Mouse (Mus musculus): ENCODE results near the gene Hoxc5. TPM values are rescaled to one million over a fixed set of nuclear protein-coding genes. Genes with fewer than 3 reads are reported as not detected.

The Hoxc5 gene
- polyA plus RNA-seq, 1 experiment: 0.32 TPM

DNA sequence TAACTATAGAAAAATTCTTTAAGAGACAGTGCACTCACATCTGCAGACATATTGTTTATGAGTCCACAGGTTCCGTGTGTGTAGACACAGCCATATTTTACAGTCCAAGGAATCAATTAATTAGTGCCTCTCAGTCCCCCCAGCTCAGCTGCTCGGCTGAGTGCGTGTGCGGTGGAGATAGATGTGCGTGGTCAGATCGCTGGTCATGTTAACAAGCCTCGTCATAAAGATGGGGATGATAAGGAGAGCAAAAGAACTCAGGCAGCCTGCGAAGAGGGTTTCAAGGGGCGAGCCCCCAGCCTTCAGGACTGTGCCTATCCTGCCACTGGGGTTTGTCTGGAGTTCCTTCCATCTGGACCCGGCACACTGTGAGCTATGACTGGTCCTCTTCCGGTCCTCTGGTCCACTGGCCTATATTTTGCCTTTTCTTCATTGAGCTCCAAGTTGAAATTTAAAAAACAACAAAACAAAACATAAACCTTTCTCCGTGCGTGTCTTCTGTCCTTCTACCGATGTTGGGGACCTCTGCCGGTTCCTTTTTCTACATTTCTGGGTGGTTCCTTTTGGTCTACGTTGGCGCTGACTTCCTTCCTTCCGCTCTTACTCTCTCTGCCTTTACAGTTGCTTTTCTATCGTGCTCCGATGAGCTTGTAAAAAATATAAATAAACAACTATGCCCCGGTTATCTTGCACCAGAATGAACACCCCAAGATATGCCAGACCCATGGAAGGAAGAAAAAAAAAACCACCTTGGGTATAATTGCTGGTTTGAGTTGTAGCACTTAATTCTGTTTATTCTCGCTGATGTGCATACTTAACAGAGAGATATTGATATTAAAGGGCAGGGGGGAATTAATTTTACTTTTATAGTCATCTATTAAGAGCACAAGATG, 21.8 kb upstream of the Hoxc5 start:
- no peak for DNase-seq
- peaks cover 39% of the 10 kb centered on the region for H3K27me3 ChIP-seq (ENCODE audit: control insufficient read depth, insufficient read depth, low read length)
- H3K36me3 ChIP-seq (ENCODE audit: control insufficient read depth, insufficient read depth, low read length): no peaks in the 10 kb centered on the region
- no peaks in the 10 kb centered on the region for H3K4me1 ChIP-seq (replicated peaks; ENCODE audit: control insufficient read depth, insufficient read depth, low read length)
- TF ChIP-seq POLR2A (IDR thresholded peaks at IDR 0.05; ENCODE audit: control insufficient read depth, extremely low read depth, insufficient read depth, low read length, poor library complexity) (no peak), CTCF (IDR thresholded peaks at IDR 0.05; ENCODE audit: borderline replicate concordance, control insufficient read depth, extremely low read depth, insufficient read depth, low read length, poor library complexity) (no peak)
- H3K4me3 ChIP-seq (ENCODE audit: control insufficient read depth, insufficient read depth, low read length): no peak overlapping the region
- H3K27ac ChIP-seq (ENCODE audit: control insufficient read depth, insufficient read depth, low read length): no peak overlapping the region
- WGBS: 12% methylated on average over 22 of the region's 22 CpGs

DNA sequence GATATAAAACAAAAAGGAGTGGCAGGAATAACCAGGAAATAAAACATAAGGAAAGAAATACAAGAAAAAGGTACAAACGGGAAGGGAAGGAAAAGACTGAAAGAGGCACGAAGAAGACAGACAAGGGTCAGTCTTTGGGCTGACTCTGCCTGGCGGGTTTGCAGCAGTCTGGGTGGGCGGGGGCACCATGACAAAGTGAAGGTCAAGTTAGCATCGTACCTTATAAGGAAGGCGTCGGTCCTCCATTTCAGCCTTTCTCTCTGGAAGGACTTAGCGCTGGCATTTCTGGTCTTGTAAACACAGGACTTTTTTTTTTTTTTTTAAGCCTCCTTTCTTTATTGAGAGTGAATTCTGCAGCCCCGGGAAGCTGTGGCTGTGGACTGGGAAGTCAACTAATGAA, 20.0 kb upstream of the Hoxc5 start:
- WGBS: 15% methylated on average over 9 of the region's 9 CpGs
- peaks cover 46% of the 10 kb centered on the region for H3K27me3 ChIP-seq (ENCODE audit: control insufficient read depth, insufficient read depth, low read length)
- TF ChIP-seq CTCF (IDR thresholded peaks at IDR 0.05; ENCODE audit: borderline replicate concordance, control insufficient read depth, extremely low read depth, insufficient read depth, low read length, poor library complexity) (no peak), POLR2A (IDR thresholded peaks at IDR 0.05; ENCODE audit: control insufficient read depth, extremely low read depth, insufficient read depth, low read length, poor library complexity) (no peak)

GRCm38 (mm10) chr15:102948842-102949241, 18.4 kb upstream of the Hoxc5 start:
- no peak for DNase-seq
- TF ChIP-seq POLR2A (IDR thresholded peaks at IDR 0.05; ENCODE audit: control insufficient read depth, extremely low read depth, insufficient read depth, low read length, poor library complexity) (no peak), CTCF (IDR thresholded peaks at IDR 0.05; ENCODE audit: borderline replicate concordance, control insufficient read depth, extremely low read depth, insufficient read depth, low read length, poor library complexity) (no peak)
- no peak overlapping the region for H3K27ac ChIP-seq (ENCODE audit: control insufficient read depth, insufficient read depth, low read length)
- H3K4me1 ChIP-seq (replicated peaks; ENCODE audit: control insufficient read depth, insufficient read depth, low read length): no peaks in the 10 kb centered on the region
- peaks cover 37% of the 10 kb centered on the region for H3K27me3 ChIP-seq (ENCODE audit: control insufficient read depth, insufficient read depth, low read length)
- H3K4me3 ChIP-seq (ENCODE audit: control insufficient read depth, insufficient read depth, low read length): no peak overlapping the region
- no peaks in the 10 kb centered on the region for H3K36me3 ChIP-seq (ENCODE audit: control insufficient read depth, insufficient read depth, low read length)
- 26% methylated on average over 2 of the region's 2 CpGs for WGBS

More for the DNA sequence above, 20.0 kb upstream of the Hoxc5 start:
- DNase-seq: no peak
- no peak overlapping the region for H3K4me3 ChIP-seq (ENCODE audit: control insufficient read depth, insufficient read depth, low read length)
- no peaks in the 10 kb centered on the region for H3K36me3 ChIP-seq (ENCODE audit: control insufficient read depth, insufficient read depth, low read length)
- H3K27ac ChIP-seq (ENCODE audit: control insufficient read depth, insufficient read depth, low read length): no peak overlapping the region
- no peaks in the 10 kb centered on the region for H3K4me1 ChIP-seq (replicated peaks; ENCODE audit: control insufficient read depth, insufficient read depth, low read length)

- 5% methylated on average over 20 of the region's 20 CpGs for WGBS
Observed at GRCm38 (mm10) chr15:102949696-102950095, 17.5 kb upstream of the Hoxc5 start.

GRCm38 (mm10) chr15:102950877-102951276, 16.4 kb upstream of the Hoxc5 start:
- H3K36me3 ChIP-seq (ENCODE audit: control insufficient read depth, insufficient read depth, low read length): no peaks in the 10 kb centered on the region
- no peaks in the 10 kb centered on the region for H3K4me1 ChIP-seq (replicated peaks; ENCODE audit: control insufficient read depth, insufficient read depth, low read length)
- WGBS: 20% methylated on average over 2 of the region's 2 CpGs
- H3K4me3 ChIP-seq (ENCODE audit: control insufficient read depth, insufficient read depth, low read length): no peak overlapping the region
- H3K27ac ChIP-seq (ENCODE audit: control insufficient read depth, insufficient read depth, low read length): no peak overlapping the region
- peaks cover 38% of the 10 kb centered on the region for H3K27me3 ChIP-seq (ENCODE audit: control insufficient read depth, insufficient read depth, low read length)
- TF ChIP-seq POLR2A (IDR thresholded peaks at IDR 0.05; ENCODE audit: control insufficient read depth, extremely low read depth, insufficient read depth, low read length, poor library complexity): no peak
- TF ChIP-seq CTCF (IDR thresholded peaks at IDR 0.05; ENCODE audit: borderline replicate concordance, control insufficient read depth, extremely low read depth, insufficient read depth, low read length, poor library complexity): no peak
- no peak for DNase-seq

More at GRCm38 (mm10) chr15:102949696-102950095, 17.5 kb upstream of the Hoxc5 start:
- DNase-seq: no peak
- Histone ChIP-seq H3K4me3 (ENCODE audit: control insufficient read depth, insufficient read depth, low read length) (no peak overlapping the region), H3K27ac (ENCODE audit: control insufficient read depth, insufficient read depth, low read length) (no peak overlapping the region), H3K27me3 (ENCODE audit: control insufficient read depth, insufficient read depth, low read length) (peaks cover 36% of the 10 kb centered on the region), H3K36me3 (ENCODE audit: control insufficient read depth, insufficient read depth, low read length) (no peaks in the 10 kb centered on the region), H3K4me1 (replicated peaks; ENCODE audit: control insufficient read depth, insufficient read depth, low read length) (no peaks in the 10 kb centered on the region)
- no peak for TF ChIP-seq CTCF (IDR thresholded peaks at IDR 0.05; ENCODE audit: borderline replicate concordance, control insufficient read depth, extremely low read depth, insufficient read depth, low read length, poor library complexity)
- no peak for TF ChIP-seq POLR2A (IDR thresholded peaks at IDR 0.05; ENCODE audit: control insufficient read depth, extremely low read depth, insufficient read depth, low read length, poor library complexity)

GRCm38 (mm10) chr15:102953561-102953960, 13.7 kb upstream of the Hoxc5 start:
- Histone ChIP-seq H3K27me3 (ENCODE audit: control insufficient read depth, insufficient read depth, low read length) (peaks cover 48% of the 10 kb centered on the region), H3K4me3 (ENCODE audit: control insufficient read depth, insufficient read depth, low read length) (no peak overlapping the region), H3K36me3 (ENCODE audit: control insufficient read depth, insufficient read depth, low read length) (no peaks in the 10 kb centered on the region), H3K27ac (ENCODE audit: control insufficient read depth, insufficient read depth, low read length) (no peak overlapping the region), H3K4me1 (replicated peaks; ENCODE audit: control insufficient read depth, insufficient read depth, low read length) (no peaks in the 10 kb centered on the region)
- DNase-seq: no peak
- no peak for TF ChIP-seq CTCF (IDR thresholded peaks at IDR 0.05; ENCODE audit: borderline replicate concordance, control insufficient read depth, extremely low read depth, insufficient read depth, low read length, poor library complexity)
- no peak for TF ChIP-seq POLR2A (IDR thresholded peaks at IDR 0.05; ENCODE audit: control insufficient read depth, extremely low read depth, insufficient read depth, low read length, poor library complexity)
- WGBS: 37% methylated on average over 6 of the region's 6 CpGs
